Mouse (Mus musculus) lung, postnatal 0 days (tissue): ENCODE results near the gene Degs2.

Experiments
- CTCF ChIP-seq: IDR thresholded peaks from 2 replicates; pipeline ENCODE4 v1.5.1; 2016; ENCODE audit warnings: antibody characterized with exemption, mild to moderate bottlenecking
- EP300 ChIP-seq: IDR thresholded peaks from 2 replicates; pipeline ENCODE4 v1.6.1; 2016; ENCODE audit warnings: antibody characterized with exemption, mild to moderate bottlenecking, control low read depth

- no peak for TF ChIP-seq CTCF
- TF ChIP-seq EP300, result no peak
Measured at GRCm38 (mm10) chr12:108709964-108710765, 8.1 kb upstream of the Degs2 start.
